Mouse (Mus musculus) forebrain, postnatal 0 days (tissue): ENCODE measurements at regions not wholly inside any gene's neighbourhood (a gene's known extent, or its start where the extent isn't known, plus 50 kb on each side); places are given as distances from the start of the nearest gene placed in this dataset.

Experiments
- ATAC-seq: fragments of 200-750 bp; cut with Nextera tagmentation; 2 replicates; pipeline ENCODE4 v1.8.0; 2017; ENCODE audit warnings: mild to moderate bottlenecking, moderate library complexity
- DNase-seq: peaks from one replicate; pipeline ENCODE4 v3.0.0-alpha.2; 2015
- H3K27ac ChIP-seq: fragments of 300-500 bp; sonication (generic); 2 replicates; pipeline ENCODE4 v1.5.1; 2014; ENCODE audit warnings: low read depth, mild to moderate bottlenecking, antibody characterized with exemption, low read length, moderate library complexity, mixed read lengths
- H3K27me3 ChIP-seq: fragments of 300-500 bp; sonication (generic); 2 replicates; pipeline ENCODE4 v1.6.1; 2014; ENCODE audit warnings: mild to moderate bottlenecking, low read length, mixed read lengths; ENCODE audit not compliant: insufficient read depth
- H3K36me3 ChIP-seq: fragments of 300-500 bp; sonication (generic); 2 replicates; pipeline ENCODE4 v1.6.1; 2014; ENCODE audit warnings: mild to moderate bottlenecking, moderate library complexity; ENCODE audit not compliant: insufficient read depth
- H3K4me1 ChIP-seq: fragments of 300-500 bp; sonication (generic); 2 replicates; pipeline ENCODE4 v1.6.1; 2014; ENCODE audit warnings: antibody characterized with exemption; ENCODE audit not compliant: insufficient read depth
- H3K4me2 ChIP-seq: fragments of 300-500 bp; sonication (generic); 2 replicates; pipeline ENCODE4 v1.6.1; 2014; ENCODE audit warnings: low read depth, mild to moderate bottlenecking, moderate library complexity
- H3K4me3 ChIP-seq: fragments of 300-500 bp; sonication (generic); 2 replicates; pipeline ENCODE4 v1.5.1; 2014; ENCODE audit warnings: low read depth, low read length, mixed read lengths
- H3K9ac ChIP-seq: fragments of 300-500 bp; sonication (generic); 2 replicates; pipeline ENCODE4 v1.6.1; 2014; ENCODE audit warnings: mild to moderate bottlenecking
- H3K9me3 ChIP-seq: fragments of 300-500 bp; sonication (generic); 2 replicates; pipeline ENCODE4 v1.6.1; 2016; ENCODE audit warnings: low read length
- CTCF ChIP-seq: sonication (generic); IDR thresholded peaks from 2 replicates; pipeline ENCODE4 v1.5.1; 2016; ENCODE audit warnings: antibody characterized with exemption, control low read depth, low read depth
- WGBS: fragments of 180-500 bp; shearing (Covaris S2); extraction: QIAGEN DNeasy Blood & Tissue Kit; methylation state at CpG from one replicate; pipeline ENCODE4 v1.1.7; 2014; 5-methylcytosine and 5-hydroxymethylcytosine counted together

GRCm38 (mm10) chr14:120583807-120584206 is 105.6 kb downstream of the Rap2a start:
- Histone ChIP-seq H3K4me1 (no peaks in the 10 kb centered on the region), H3K36me3 (no peaks in the 10 kb centered on the region), H3K27me3 (no peaks in the 10 kb centered on the region), H3K4me2 (no peak overlapping the region), H3K9ac (no peak overlapping the region), H3K27ac (no peak overlapping the region), H3K9me3 (no peaks in the 10 kb centered on the region), H3K4me3 (no peak overlapping the region)
- no peak for TF ChIP-seq CTCF
- ATAC-seq: no peak
- WGBS: 84% methylated on average over 3 of the region's 3 CpGs
- no peak for DNase-seq

- no peaks in the 10 kb centered on the region for H3K36me3 ChIP-seq
- TF ChIP-seq CTCF: no peak
- H3K27ac ChIP-seq: no peak overlapping the region
- H3K9me3 ChIP-seq: no peaks in the 10 kb centered on the region
- 78% methylated on average over 2 of the region's 2 CpGs for WGBS
- no peak overlapping the region for H3K4me2 ChIP-seq
- H3K4me1 ChIP-seq: no peaks in the 10 kb centered on the region
- ATAC-seq: no peak
- no peak overlapping the region for H3K9ac ChIP-seq
- H3K4me3 ChIP-seq: no peak overlapping the region
- DNase-seq: no peak
- H3K27me3 ChIP-seq: no peaks in the 10 kb centered on the region
Measured at GRCm38 (mm10) chr14:120592191-120592590, 113.9 kb downstream of the Rap2a start.

- no peaks in the 10 kb centered on the region for H3K9me3 ChIP-seq
- H3K4me1 ChIP-seq: no peaks in the 10 kb centered on the region
- DNase-seq (no peak), ATAC-seq (no peak)
- WGBS: 84% methylated on average over 9 of the region's 9 CpGs
- H3K27me3 ChIP-seq: no peaks in the 10 kb centered on the region
- no peaks in the 10 kb centered on the region for H3K36me3 ChIP-seq
- no peak overlapping the region for H3K9ac ChIP-seq
- no peak overlapping the region for H3K4me2 ChIP-seq
- no peak overlapping the region for H3K27ac ChIP-seq
- no peak overlapping the region for H3K4me3 ChIP-seq
- no peak for TF ChIP-seq CTCF
Measured at GRCm38 (mm10) chr14:120600414-120600935, 122.2 kb downstream of the Rap2a start.

- no peak for TF ChIP-seq CTCF
- Histone ChIP-seq H3K9ac (no peak overlapping the region), H3K27ac (no peak overlapping the region), H3K27me3 (no peaks in the 10 kb centered on the region), H3K4me2 (no peak overlapping the region), H3K4me1 (no peaks in the 10 kb centered on the region), H3K9me3 (no peaks in the 10 kb centered on the region), H3K36me3 (no peaks in the 10 kb centered on the region), H3K4me3 (no peak overlapping the region)
- ATAC-seq (no peak), DNase-seq (no peak)
- 87% methylated on average over 7 of the region's 7 CpGs for WGBS
Measured at GRCm38 (mm10) chr14:120601510-120601909, 123.3 kb downstream of the Rap2a start.

- no peak overlapping the region for H3K9ac ChIP-seq
- H3K27ac ChIP-seq: no peak overlapping the region
- no peak overlapping the region for H3K4me3 ChIP-seq
- no peaks in the 10 kb centered on the region for H3K4me1 ChIP-seq
- ATAC-seq (no peak), DNase-seq (no peak)
- H3K27me3 ChIP-seq: no peaks in the 10 kb centered on the region
- no peaks in the 10 kb centered on the region for H3K9me3 ChIP-seq
- no peak for TF ChIP-seq CTCF
- WGBS: 49% methylated on average over 6 of the region's 6 CpGs
- H3K4me2 ChIP-seq: no peak overlapping the region
- no peaks in the 10 kb centered on the region for H3K36me3 ChIP-seq
Measured at GRCm38 (mm10) chr14:120603849-120604492, 125.7 kb downstream of the Rap2a start.

- Histone ChIP-seq H3K9ac (no peak overlapping the region), H3K36me3 (no peaks in the 10 kb centered on the region), H3K4me2 (no peak overlapping the region), H3K4me1 (no peaks in the 10 kb centered on the region), H3K4me3 (no peak overlapping the region), H3K27me3 (no peaks in the 10 kb centered on the region), H3K27ac (no peak overlapping the region), H3K9me3 (no peaks in the 10 kb centered on the region)
- no peak for TF ChIP-seq CTCF
- ATAC-seq (no peak), DNase-seq (no peak)
- 82% methylated on average over 3 of the region's 3 CpGs for WGBS
Measured at GRCm38 (mm10) chr14:120607801-120608200, 129.6 kb downstream of the Rap2a start.

- no peak for ATAC-seq
- H3K4me2 ChIP-seq: no peak overlapping the region
- H3K9ac ChIP-seq: no peak overlapping the region
- no peak overlapping the region for H3K4me3 ChIP-seq
- H3K27me3 ChIP-seq: no peaks in the 10 kb centered on the region
- no peaks in the 10 kb centered on the region for H3K9me3 ChIP-seq
- no peak overlapping the region for H3K27ac ChIP-seq
- no peak for TF ChIP-seq CTCF
- 94% methylated on average over 1 of the region's 1 CpGs for WGBS
- DNase-seq: no peak
- no peaks in the 10 kb centered on the region for H3K36me3 ChIP-seq
- H3K4me1 ChIP-seq: no peaks in the 10 kb centered on the region
Measured at GRCm38 (mm10) chr14:120611311-120611710, 133.1 kb downstream of the Rap2a start.
